Mouse (Mus musculus) heart, embryonic 13.5 days (tissue): ENCODE data around the gene Fgfr2. TPM values are rescaled to one million over a fixed set of nuclear protein-coding genes. Genes with fewer than 3 reads are reported as not detected.

Source experiments
- ATAC-seq: fragments of 200-750 bp; cut with Nextera tagmentation; 2 replicates; pipeline ENCODE4 v1.8.0; 2017; ENCODE audit warnings: moderate TSS enrichment; ENCODE audit not compliant: insufficient number of reproducible peaks, low FRiP score, low TSS enrichment; ENCODE audit errors: extremely low read depth
- H3K27ac ChIP-seq: fragments of 300-500 bp; sonication (generic); replicated peaks from 2 replicates; pipeline ENCODE4 v1.5.1; 2015; ENCODE audit warnings: moderate library complexity, mild to moderate bottlenecking, inconsistent platforms
- H3K27me3 ChIP-seq: fragments of 300-500 bp; sonication (generic); replicated peaks from 2 replicates; pipeline ENCODE4 v1.6.1; 2015; ENCODE audit warnings: mild to moderate bottlenecking, inconsistent platforms
- H3K36me3 ChIP-seq: fragments of 300-500 bp; sonication (generic); 2 replicates; pipeline ENCODE4 v1.6.1; 2015; ENCODE audit warnings: mild to moderate bottlenecking, inconsistent platforms
- H3K4me1 ChIP-seq: fragments of 300-500 bp; sonication (generic); 2 replicates; pipeline ENCODE4 v1.6.1; 2015; ENCODE audit warnings: inconsistent platforms
- H3K4me2 ChIP-seq: fragments of 300-500 bp; sonication (generic); 2 replicates; pipeline ENCODE4 v1.6.1; 2015; ENCODE audit warnings: inconsistent platforms, mild to moderate bottlenecking, moderate library complexity
- H3K4me3 ChIP-seq: fragments of 300-500 bp; sonication (generic); 2 replicates; pipeline ENCODE4 v1.5.1; 2015; ENCODE audit warnings: moderate library complexity, mild to moderate bottlenecking, inconsistent platforms
- H3K9ac ChIP-seq: fragments of 300-500 bp; sonication (generic); 2 replicates; pipeline ENCODE4 v1.6.1; 2015; ENCODE audit warnings: inconsistent platforms, mild to moderate bottlenecking, moderate library complexity
- H3K9me3 ChIP-seq: fragments of 300-500 bp; sonication (generic); 2 replicates; pipeline ENCODE4 v1.6.1; 2016; ENCODE audit warnings: inconsistent platforms
- WGBS: fragments of 180-500 bp; shearing (Covaris S2); methylation state at CpG from one replicate; pipeline ENCODE4 v1.1.7; 2015; ENCODE audit warnings: mixed read lengths; 5-methylcytosine and 5-hydroxymethylcytosine counted together
- polyA plus RNA-seq: library from polyadenylated mRNA; unstranded; fragments of >200 nt; fragmentation: Nextera tagmentation; extraction: Ambion mirVana; gene quantifications from 2 replicates; pipeline ENCODE4 v1.2.1, GENCODE M21; 2015

Fgfr2 gene
- polyA plus RNA-seq, 1 experiment from 2014 or later: 22.5 TPM

- Histone ChIP-seq H3K9ac (no peak overlapping the region), H3K4me1 (peaks cover 17% of the 10 kb centered on the region), H3K4me3 (no peak overlapping the region), H3K36me3 (no peaks in the 10 kb centered on the region), H3K27ac (no peak overlapping the region), H3K4me2 (no peak overlapping the region), H3K27me3 (peaks cover 2% of the 10 kb centered on the region; the same call in 1 of the 2 replicates), H3K9me3 (no peaks in the 10 kb centered on the region)
- ATAC-seq: no peak
- WGBS: 48% methylated on average over 6 of the region's 6 CpGs
Observed at GRCm38 (mm10) chr7:130808694-130809093, 2314.5 kb downstream of the Fgfr2 start.

- WGBS: 40% methylated on average over 8 of the region's 8 CpGs
- H3K27ac ChIP-seq: no peak overlapping the region
- H3K36me3 ChIP-seq: no peaks in the 10 kb centered on the region
- H3K4me2 ChIP-seq: no peak overlapping the region
- H3K27me3 ChIP-seq: no peaks in the 10 kb centered on the region; the same call in 1 of the 2 replicates
- peaks cover 17% of the 10 kb centered on the region for H3K4me1 ChIP-seq
- H3K9ac ChIP-seq: no peak overlapping the region
- no peak for ATAC-seq
- H3K9me3 ChIP-seq: no peaks in the 10 kb centered on the region
- no peak overlapping the region for H3K4me3 ChIP-seq
Observed at GRCm38 (mm10) chr7:130807749-130808148, 2315.4 kb downstream of the Fgfr2 start.

- H3K9ac ChIP-seq: no peak overlapping the region
- H3K4me2 ChIP-seq: no peak overlapping the region
- no peak for ATAC-seq
- no peak overlapping the region for H3K27ac ChIP-seq
- no peaks in the 10 kb centered on the region; the same call in 1 of the 2 replicates for H3K27me3 ChIP-seq
- H3K4me3 ChIP-seq: no peak overlapping the region
- no peaks in the 10 kb centered on the region for H3K36me3 ChIP-seq
- H3K9me3 ChIP-seq: no peaks in the 10 kb centered on the region
- H3K4me1 ChIP-seq: peaks cover 17% of the 10 kb centered on the region
- 72% methylated on average over 5 of the region's 5 CpGs for WGBS
Observed at GRCm38 (mm10) chr7:130804991-130805390, 2318.2 kb downstream of the Fgfr2 start.

GRCm38 (mm10) chr7:130803251-130803825, 2319.8 kb downstream of the Fgfr2 start:
- Histone ChIP-seq H3K4me2 (no peak overlapping the region), H3K4me3 (no peak overlapping the region), H3K4me1 (peaks cover 9% of the 10 kb centered on the region), H3K9ac (no peak overlapping the region), H3K9me3 (no peaks in the 10 kb centered on the region), H3K36me3 (no peaks in the 10 kb centered on the region), H3K27ac (no peak overlapping the region), H3K27me3 (no peaks in the 10 kb centered on the region; the same call in 1 of the 2 replicates)
- no peak for ATAC-seq
- 85% methylated on average over 8 of the region's 8 CpGs for whole genome bisulfite sequencing

GRCm38 (mm10) chr7:130801811-130802210, 2321.3 kb downstream of the Fgfr2 start:
- Histone ChIP-seq H3K4me1 (no peaks in the 10 kb centered on the region), H3K36me3 (no peaks in the 10 kb centered on the region), H3K27ac (no peak overlapping the region), H3K4me3 (no peak overlapping the region), H3K9me3 (no peaks in the 10 kb centered on the region), H3K9ac (no peak overlapping the region), H3K27me3 (no peaks in the 10 kb centered on the region; the same call in 1 of the 2 replicates), H3K4me2 (no peak overlapping the region)
- no peak for ATAC-seq
- WGBS: 87% methylated on average over 4 of the region's 4 CpGs

- Histone ChIP-seq H3K4me2 (no peak overlapping the region), H3K9me3 (no peaks in the 10 kb centered on the region), H3K27me3 (no peaks in the 10 kb centered on the region; the same call in 1 of the 2 replicates), H3K9ac (no peak overlapping the region), H3K4me3 (no peak overlapping the region), H3K4me1 (no peaks in the 10 kb centered on the region), H3K27ac (no peak overlapping the region), H3K36me3 (no peaks in the 10 kb centered on the region)
- WGBS: 62% methylated on average over 4 of the region's 4 CpGs
- no peak for ATAC-seq
Observed at GRCm38 (mm10) chr7:130800681-130801080, 2322.5 kb downstream of the Fgfr2 start.

- H3K4me3 ChIP-seq: no peak overlapping the region
- no peak for ATAC-seq
- H3K9ac ChIP-seq: no peak overlapping the region
- WGBS: 72% methylated on average over 10 of the region's 10 CpGs
- H3K9me3 ChIP-seq: no peaks in the 10 kb centered on the region
- no peak overlapping the region for H3K27ac ChIP-seq
- H3K4me2 ChIP-seq: no peak overlapping the region
- peaks cover 8% of the 10 kb centered on the region for H3K4me1 ChIP-seq
- H3K27me3 ChIP-seq: no peaks in the 10 kb centered on the region; the same call in 1 of the 2 replicates
- no peaks in the 10 kb centered on the region for H3K36me3 ChIP-seq
Observed at GRCm38 (mm10) chr7:130799418-130799817, 2323.7 kb downstream of the Fgfr2 start.

- Histone ChIP-seq H3K4me2 (no peak overlapping the region), H3K9me3 (no peaks in the 10 kb centered on the region), H3K36me3 (no peaks in the 10 kb centered on the region), H3K27me3 (no peaks in the 10 kb centered on the region; the same call in 1 of the 2 replicates), H3K9ac (no peak overlapping the region), H3K4me3 (no peak overlapping the region), H3K4me1 (peaks cover 15% of the 10 kb centered on the region), H3K27ac (no peak overlapping the region)
- no peak for ATAC-seq
- 78% methylated on average over 6 of the region's 6 CpGs for WGBS
Observed at GRCm38 (mm10) chr7:130797524-130797923, 2325.6 kb downstream of the Fgfr2 start.

- no peaks in the 10 kb centered on the region for H3K36me3 ChIP-seq
- WGBS: 54% methylated on average over 8 of the region's 8 CpGs
Observed at GRCm38 (mm10) chr7:130796786-130797185, 2326.4 kb downstream of the Fgfr2 start.

GRCm38 (mm10) chr7:130793671-130794070, 2329.5 kb downstream of the Fgfr2 start:
- Histone ChIP-seq H3K4me1 (peaks cover 15% of the 10 kb centered on the region), H3K27ac (no peak overlapping the region), H3K4me2 (no peak overlapping the region), H3K9me3 (no peaks in the 10 kb centered on the region), H3K27me3 (no peaks in the 10 kb centered on the region; the same call in 1 of the 2 replicates), H3K4me3 (no peak overlapping the region), H3K9ac (no peak overlapping the region), H3K36me3 (no peaks in the 10 kb centered on the region)
- WGBS: 61% methylated on average over 9 of the region's 9 CpGs
- ATAC-seq: no peak

More at GRCm38 (mm10) chr7:130796786-130797185, 2326.4 kb downstream of the Fgfr2 start:
- Histone ChIP-seq H3K27ac (no peak overlapping the region), H3K9me3 (no peaks in the 10 kb centered on the region), H3K4me1 (peaks cover 15% of the 10 kb centered on the region), H3K4me3 (no peak overlapping the region), H3K9ac (no peak overlapping the region), H3K27me3 (no peaks in the 10 kb centered on the region; the same call in 1 of the 2 replicates), H3K4me2 (no peak overlapping the region)
- ATAC-seq: no peak

- no peak overlapping the region for H3K9ac ChIP-seq
- no peak overlapping the region for H3K4me2 ChIP-seq
- H3K4me3 ChIP-seq: no peak overlapping the region
- no peaks in the 10 kb centered on the region for H3K9me3 ChIP-seq
- no peak for ATAC-seq
- H3K4me1 ChIP-seq: peaks cover 29% of the 10 kb centered on the region
- no peak overlapping the region for H3K27ac ChIP-seq
- 79% methylated on average over 7 of the region's 7 CpGs for whole genome bisulfite sequencing
- H3K27me3 ChIP-seq: no peaks in the 10 kb centered on the region
- no peaks in the 10 kb centered on the region for H3K36me3 ChIP-seq
Observed at GRCm38 (mm10) chr7:130789456-130789855, 2333.7 kb downstream of the Fgfr2 start.

GRCm38 (mm10) chr7:130788950-130789349, 2334.2 kb downstream of the Fgfr2 start:
- 83% methylated on average over 3 of the region's 3 CpGs for WGBS
- Histone ChIP-seq H3K9ac (no peak overlapping the region), H3K36me3 (no peaks in the 10 kb centered on the region), H3K27me3 (no peaks in the 10 kb centered on the region), H3K4me1 (peaks cover 24% of the 10 kb centered on the region), H3K27ac (no peak overlapping the region), H3K4me3 (no peak overlapping the region), H3K4me2 (no peak overlapping the region), H3K9me3 (no peaks in the 10 kb centered on the region)
- ATAC-seq: no peak
